Mouse (Mus musculus) stomach, embryonic 16.5 days (tissue): ENCODE data around the gene Rabgap1. TPM values are rescaled to one million over a fixed set of nuclear protein-coding genes. Genes with fewer than 3 reads are reported as not detected.
A peak's percentile ranks its signal among the peaks of the same experiment; 100 is the strongest.

ENCODE experiments used
- ATAC-seq: fragments of 200-750 bp; cut with Nextera tagmentation; 2 replicates; pipeline ENCODE4 v1.8.0; 2017; ENCODE audit warnings: moderate number of reproducible peaks, moderate TSS enrichment; ENCODE audit not compliant: insufficient read depth, low FRiP score
- H3K27ac ChIP-seq: fragments of 300-500 bp; sonication (generic); 2 replicates; pipeline ENCODE4 v1.5.1; 2014; ENCODE audit warnings: low read length
- H3K27me3 ChIP-seq: fragments of 300-500 bp; sonication (generic); 2 replicates; pipeline ENCODE4 v1.6.1; 2014; ENCODE audit warnings: low read length, control low read depth, mixed read lengths; ENCODE audit not compliant: control insufficient read depth, insufficient read depth
- H3K36me3 ChIP-seq: fragments of 300-500 bp; sonication (generic); 2 replicates; pipeline ENCODE4 v1.6.1; 2014; ENCODE audit warnings: low read length; ENCODE audit not compliant: control insufficient read depth, insufficient read depth
- H3K4me1 ChIP-seq: fragments of 300-500 bp; sonication (generic); 2 replicates; pipeline ENCODE4 v1.6.1; 2014; ENCODE audit warnings: low read length, control low read depth, mixed read lengths; ENCODE audit not compliant: control insufficient read depth, insufficient read depth
- H3K4me2 ChIP-seq: fragments of 300-500 bp; sonication (generic); 2 replicates; pipeline ENCODE4 v1.6.1; 2014; ENCODE audit warnings: low read depth, low read length, mixed read lengths
- H3K4me3 ChIP-seq: fragments of 300-500 bp; sonication (generic); replicated peaks from 2 replicates; pipeline ENCODE4 v1.5.1; 2014; ENCODE audit warnings: mild to moderate bottlenecking, low read length
- H3K9ac ChIP-seq: fragments of 300-500 bp; sonication (generic); 2 replicates; pipeline ENCODE4 v1.6.1; 2014; ENCODE audit warnings: low read length
- H3K9me3 ChIP-seq: fragments of 300-500 bp; sonication (generic); replicated peaks from 2 replicates; pipeline ENCODE4 v1.6.1; 2016; ENCODE audit warnings: low read length, control low read depth; ENCODE audit not compliant: control insufficient read depth
- WGBS: fragments of 180-500 bp; shearing (Covaris S2); extraction: QIAGEN DNeasy Blood & Tissue Kit; methylation state at CpG from one replicate; pipeline ENCODE4 v1.1.7; 2014; 5-methylcytosine and 5-hydroxymethylcytosine counted together
- polyA plus RNA-seq: library from polyadenylated mRNA; unstranded; fragments of >200 nt; fragmentation: Nextera tagmentation; extraction: Ambion mirVana; gene quantifications from 2 replicates; pipeline ENCODE4 v1.2.1, GENCODE M21; 2015

The Rabgap1 gene
- polyA plus RNA-seq, 1 experiment from 2014 or later: 36.5 TPM

GRCm38 (mm10) chr2:37527587-37527986 lies 84.5 kb downstream of the Rabgap1 start:
- H3K4me1 ChIP-seq: 0 out of 2 replicates have a peak, but pooled peaks cover 2% of the 10 kb centered on the region
- no peak for ATAC-seq
- no peak overlapping the region for H3K27ac ChIP-seq
- no peak overlapping the region for H3K9ac ChIP-seq
- no peaks in the 10 kb centered on the region for H3K9me3 ChIP-seq
- no peak overlapping the region for H3K4me3 ChIP-seq
- no peak overlapping the region for H3K4me2 ChIP-seq
- H3K36me3 ChIP-seq: no peaks in the 10 kb centered on the region
- H3K27me3 ChIP-seq: no peaks in the 10 kb centered on the region

- WGBS: 96% methylated on average over 2 of the region's 2 CpGs
- H3K36me3 ChIP-seq: no peaks in the 10 kb centered on the region
- H3K27me3 ChIP-seq: no peaks in the 10 kb centered on the region
- H3K27ac ChIP-seq: no peak overlapping the region
- H3K4me2 ChIP-seq: no peak overlapping the region
- no peaks in the 10 kb centered on the region for H3K9me3 ChIP-seq
- H3K4me3 ChIP-seq: no peak overlapping the region
- no peak overlapping the region for H3K9ac ChIP-seq
- H3K4me1 ChIP-seq: 0 out of 2 replicates have a peak, but pooled peaks cover 2% of the 10 kb centered on the region
- ATAC-seq: no peak
Observed at GRCm38 (mm10) chr2:37529397-37529796, 86.3 kb downstream of the Rabgap1 start.

GRCm38 (mm10) chr2:37530766-37531165 lies 87.7 kb downstream of the Rabgap1 start:
- 86% methylated on average over 1 of the region's 1 CpGs for WGBS
- Histone ChIP-seq H3K27me3 (no peaks in the 10 kb centered on the region), H3K4me2 (no peak overlapping the region), H3K27ac (no peak overlapping the region), H3K4me1 (0 out of 2 replicates have a peak, but pooled peaks cover 2% of the 10 kb centered on the region), H3K36me3 (no peaks in the 10 kb centered on the region), H3K9me3 (no peaks in the 10 kb centered on the region), H3K9ac (no peak overlapping the region), H3K4me3 (no peak overlapping the region)
- ATAC-seq: no peak

GRCm38 (mm10) chr2:37531639-37532038 lies 88.6 kb downstream of the Rabgap1 start:
- Histone ChIP-seq H3K4me2 (no peak overlapping the region), H3K4me3 (no peak overlapping the region), H3K36me3 (no peaks in the 10 kb centered on the region), H3K27me3 (no peaks in the 10 kb centered on the region), H3K27ac (no peak overlapping the region), H3K4me1 (0 out of 2 replicates have a peak, but pooled peaks cover 2% of the 10 kb centered on the region), H3K9ac (no peak overlapping the region), H3K9me3 (no peaks in the 10 kb centered on the region)
- no peak for ATAC-seq
- 73% methylated on average over 3 of the region's 3 CpGs for WGBS

- no peaks in the 10 kb centered on the region for H3K4me1 ChIP-seq
- no peak overlapping the region for H3K27ac ChIP-seq
- H3K36me3 ChIP-seq: peaks cover 27% of the 10 kb centered on the region
- no peak overlapping the region for H3K4me2 ChIP-seq
- 0 out of 2 replicates have a peak, but pooled peaks cover 3% of the 10 kb centered on the region for H3K9me3 ChIP-seq
- no peaks in the 10 kb centered on the region for H3K27me3 ChIP-seq
- WGBS: 91% methylated on average over 1 of the region's 1 CpGs
- ATAC-seq: peak; percentile 64
- no peak overlapping the region for H3K4me3 ChIP-seq
- no peak overlapping the region for H3K9ac ChIP-seq
Observed at GRCm38 (mm10) chr2:37549346-37550012, 106.4 kb downstream of the Rabgap1 start.

GRCm38 (mm10) chr2:37556366-37556765 lies 113.3 kb downstream of the Rabgap1 start:
- H3K36me3 ChIP-seq: peaks cover 48% of the 10 kb centered on the region
- no peak overlapping the region for H3K9ac ChIP-seq
- H3K4me2 ChIP-seq: no peak overlapping the region
- H3K27me3 ChIP-seq: no peaks in the 10 kb centered on the region
- H3K9me3 ChIP-seq: 0 out of 2 replicates have a peak, but pooled peaks cover 3% of the 10 kb centered on the region
- no peak overlapping the region for H3K27ac ChIP-seq
- no peaks in the 10 kb centered on the region for H3K4me1 ChIP-seq
- WGBS: 64% methylated on average over 2 of the region's 2 CpGs
- H3K4me3 ChIP-seq: no peak overlapping the region
- no peak for ATAC-seq

- WGBS: 59% methylated on average over 2 of the region's 2 CpGs
- Histone ChIP-seq H3K36me3 (peaks cover 25% of the 10 kb centered on the region; the same call in 1 of the 2 replicates), H3K4me3 (no peak overlapping the region), H3K4me1 (0 out of 2 replicates have a peak, but pooled peaks cover 4% of the 10 kb centered on the region), H3K9me3 (no peaks in the 10 kb centered on the region), H3K4me2 (no peak overlapping the region), H3K27ac (no peak overlapping the region), H3K27me3 (no peaks in the 10 kb centered on the region), H3K9ac (no peak overlapping the region)
- no peak for ATAC-seq
Observed at GRCm38 (mm10) chr2:37565579-37565978, 122.5 kb downstream of the Rabgap1 start.

- no peaks in the 10 kb centered on the region for H3K27me3 ChIP-seq
- 71% methylated on average over 1 of the region's 1 CpGs for WGBS
- H3K4me1 ChIP-seq: 0 out of 2 replicates have a peak, but pooled peaks cover 4% of the 10 kb centered on the region
- ATAC-seq: no peak
- peaks cover 23% of the 10 kb centered on the region; the same call in 1 of the 2 replicates for H3K36me3 ChIP-seq
- H3K4me3 ChIP-seq: no peak overlapping the region
- no peak overlapping the region for H3K9ac ChIP-seq
- H3K27ac ChIP-seq: no peak overlapping the region
- no peaks in the 10 kb centered on the region for H3K9me3 ChIP-seq
- H3K4me2 ChIP-seq: no peak overlapping the region
Observed at GRCm38 (mm10) chr2:37566035-37566434, 123.0 kb downstream of the Rabgap1 start.

- Histone ChIP-seq H3K9me3 (no peaks in the 10 kb centered on the region), H3K4me3 (no peak overlapping the region), H3K4me1 (0 out of 2 replicates have a peak, but pooled peaks cover 4% of the 10 kb centered on the region), H3K9ac (no peak overlapping the region), H3K27me3 (no peaks in the 10 kb centered on the region), H3K27ac (no peak overlapping the region), H3K4me2 (no peak overlapping the region), H3K36me3 (0 out of 2 replicates have a peak, but pooled peaks cover 6% of the 10 kb centered on the region)
- WGBS: 44% methylated on average over 5 of the region's 5 CpGs
- peak; percentile 74 for ATAC-seq
Observed at GRCm38 (mm10) chr2:37569888-37570287, 126.8 kb downstream of the Rabgap1 start.
